Mouse (Mus musculus) splenic B cell, adult 2 months (primary cell): Measurements from ENCODE around the gene Art4.

ENCODE experiments used
- DNase-seq: peaks from one replicate; pipeline ENCODE4 v3.0.0-alpha.2; 2011; ENCODE audit warnings: low read depth, low spot score
- H3K27me3 ChIP-seq: 2 replicates; pipeline ENCODE4 v1.6.1; 2012; ENCODE audit warnings: mild to moderate bottlenecking, low read length, moderate library complexity, mixed read lengths; ENCODE audit not compliant: control insufficient read depth, poor library complexity, insufficient read depth, severe bottlenecking
- H3K36me3 ChIP-seq: 2 replicates; pipeline ENCODE4 v1.6.1; 2012; ENCODE audit warnings: mild to moderate bottlenecking, low read length, moderate library complexity, mixed read lengths; ENCODE audit not compliant: control insufficient read depth, poor library complexity, insufficient read depth, severe bottlenecking

The Art4 gene

DNA sequence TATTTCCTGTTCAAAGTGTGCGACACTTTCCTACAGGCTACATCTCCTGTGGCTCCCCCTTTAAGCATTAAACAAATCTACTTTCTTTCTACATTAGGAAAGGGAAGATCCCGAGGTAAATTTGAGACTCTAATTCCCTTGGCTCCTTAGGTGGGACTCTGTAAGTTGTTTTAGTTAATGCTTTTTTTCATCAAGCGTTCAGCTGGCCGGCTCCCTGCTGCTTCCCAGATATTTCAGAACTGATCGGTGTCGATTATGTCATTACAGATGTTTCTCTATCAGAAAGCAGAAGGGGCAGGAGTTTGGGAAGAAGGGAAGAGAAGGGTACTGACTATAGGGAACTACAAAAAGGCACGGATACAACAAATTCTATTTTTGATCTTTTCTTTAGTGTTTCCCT is 30.4 kb downstream of the Art4 start:
- H3K36me3 ChIP-seq: peaks cover 9% of the 10 kb centered on the region
- DNase-seq: no peak
- no peaks in the 10 kb centered on the region for H3K27me3 ChIP-seq

DNA sequence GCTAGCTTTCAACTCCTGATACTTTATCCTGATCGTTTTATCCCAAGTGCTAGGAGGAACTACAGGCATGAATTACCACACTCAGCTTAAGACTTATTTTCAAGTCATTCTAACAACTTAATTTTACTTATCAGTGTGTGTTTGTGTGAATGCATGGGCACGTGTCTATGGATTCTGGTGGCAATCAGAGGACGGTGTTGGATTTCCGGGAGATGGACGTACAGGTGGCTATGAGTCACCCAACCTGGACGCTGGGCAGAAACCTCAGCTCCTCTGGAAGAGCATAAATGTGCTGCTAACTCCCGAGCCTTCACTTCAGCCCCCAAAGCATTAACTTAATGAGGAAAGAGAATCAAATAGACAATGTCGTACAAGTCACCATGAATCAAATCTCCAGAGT is 32.5 kb downstream of the Art4 start:
- Histone ChIP-seq H3K36me3 (peaks cover 11% of the 10 kb centered on the region), H3K27me3 (no peaks in the 10 kb centered on the region)
- DNase-seq: no peak

DNA sequence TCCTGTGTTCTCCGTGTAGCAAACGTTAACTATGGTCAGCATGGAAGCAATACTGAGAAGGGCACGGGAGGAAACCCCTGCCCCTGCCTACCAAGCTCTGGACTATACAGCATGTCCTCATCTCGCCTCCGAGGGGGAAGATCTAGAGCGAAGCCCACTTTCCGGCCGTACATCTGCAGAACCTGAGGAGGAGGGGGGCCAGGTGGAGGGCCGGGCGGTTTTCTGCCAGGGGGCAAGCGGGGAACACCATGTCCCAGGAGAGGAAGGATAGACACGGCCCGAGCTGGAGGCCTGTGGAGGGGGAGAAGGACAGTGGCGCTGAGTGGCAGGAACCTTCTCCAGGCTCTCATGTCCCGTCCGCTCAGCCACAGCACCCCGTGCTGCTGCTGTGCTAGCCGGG is 36.4 kb downstream of the Art4 start:
- Histone ChIP-seq H3K27me3 (no peaks in the 10 kb centered on the region), H3K36me3 (peaks cover 23% of the 10 kb centered on the region)
- DNase-seq: no peak

DNA sequence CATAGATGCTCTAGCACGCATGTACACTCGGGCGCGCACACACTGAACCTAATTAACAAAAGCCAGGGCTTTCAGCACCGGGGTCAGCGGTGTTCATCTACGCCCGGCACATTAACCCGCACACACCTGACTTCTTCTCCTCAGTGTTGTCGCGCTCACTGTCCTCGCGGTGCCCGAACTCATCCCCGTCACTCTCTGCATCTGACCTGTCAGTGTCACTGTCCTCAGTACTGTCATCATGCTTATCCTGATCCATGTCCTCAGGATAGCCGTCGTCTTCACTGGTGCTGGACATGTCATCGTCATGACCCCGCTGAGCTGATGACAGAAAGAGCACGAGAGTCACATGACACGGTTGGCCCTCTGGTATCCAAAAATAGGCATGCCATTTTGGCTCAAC is 37.2 kb downstream of the Art4 start:
- Histone ChIP-seq H3K27me3 (no peaks in the 10 kb centered on the region), H3K36me3 (peaks cover 23% of the 10 kb centered on the region)
- DNase-seq: no peak

DNA sequence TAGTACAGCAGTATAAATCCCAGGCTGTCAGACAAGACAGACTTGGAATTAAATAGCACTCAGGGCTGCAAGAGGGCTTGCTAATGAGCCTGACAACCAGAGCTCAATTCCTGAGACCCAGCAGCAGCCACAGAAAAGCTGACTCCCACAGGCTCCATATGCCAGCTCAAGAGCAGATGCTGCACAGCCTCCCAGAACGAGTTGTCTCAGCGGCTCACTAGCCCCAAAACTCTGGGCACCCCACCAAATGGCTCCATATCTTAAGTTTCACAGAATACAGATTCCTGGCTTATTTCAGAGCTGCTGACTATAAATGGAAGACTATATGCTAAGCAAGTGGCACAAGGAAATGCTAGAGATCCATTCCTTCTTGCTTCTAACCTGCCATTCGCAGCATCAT is 40.0 kb downstream of the Art4 start:
- peaks cover 19% of the 10 kb centered on the region for H3K36me3 ChIP-seq
- DNase-seq: no peak
- H3K27me3 ChIP-seq: no peaks in the 10 kb centered on the region

DNA sequence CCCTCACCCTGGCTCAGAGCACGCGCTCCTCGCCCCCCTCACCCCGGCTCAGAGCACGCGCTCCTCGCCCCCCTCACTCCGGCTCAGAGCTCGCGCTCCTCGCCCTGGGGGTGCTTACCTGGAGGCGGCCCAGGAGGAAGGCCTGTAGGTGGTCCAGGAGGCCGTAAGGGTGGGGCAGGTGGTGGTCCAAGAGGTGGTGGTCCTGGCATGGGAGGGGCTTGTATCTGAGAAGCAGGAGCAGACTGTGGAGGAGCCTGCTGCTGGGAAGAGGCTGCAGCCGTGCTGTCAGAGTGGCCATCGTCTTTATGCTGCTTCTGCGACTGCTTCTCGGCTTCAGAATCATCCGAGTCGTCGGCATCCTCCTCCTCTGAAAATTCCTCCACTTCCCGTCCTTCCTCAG is 40.7 kb downstream of the Art4 start:
- Histone ChIP-seq H3K36me3 (peaks cover 17% of the 10 kb centered on the region), H3K27me3 (no peaks in the 10 kb centered on the region)
- DNase-seq: no peak

DNA sequence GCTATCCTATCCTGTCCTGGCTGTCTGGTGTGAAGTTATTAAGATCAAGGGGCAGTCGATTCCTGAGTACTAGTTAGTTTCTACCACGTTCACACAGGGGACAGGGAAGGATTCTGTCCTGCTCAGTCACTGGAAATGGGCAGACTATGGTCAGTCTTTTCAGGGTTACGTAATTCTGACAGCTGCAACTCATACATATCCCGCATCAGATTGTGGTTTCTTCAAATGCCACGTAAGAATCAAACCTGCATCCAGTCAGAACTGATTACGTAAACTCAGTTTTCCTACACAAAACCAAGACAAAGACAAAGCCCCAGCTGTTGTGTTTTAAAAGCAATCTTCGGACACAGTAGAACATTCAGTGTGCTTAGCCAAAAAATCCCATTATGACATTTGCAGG is 42.2 kb downstream of the Art4 start:
- DNase-seq: no peak
- Histone ChIP-seq H3K36me3 (peaks cover 15% of the 10 kb centered on the region), H3K27me3 (no peaks in the 10 kb centered on the region)

DNA sequence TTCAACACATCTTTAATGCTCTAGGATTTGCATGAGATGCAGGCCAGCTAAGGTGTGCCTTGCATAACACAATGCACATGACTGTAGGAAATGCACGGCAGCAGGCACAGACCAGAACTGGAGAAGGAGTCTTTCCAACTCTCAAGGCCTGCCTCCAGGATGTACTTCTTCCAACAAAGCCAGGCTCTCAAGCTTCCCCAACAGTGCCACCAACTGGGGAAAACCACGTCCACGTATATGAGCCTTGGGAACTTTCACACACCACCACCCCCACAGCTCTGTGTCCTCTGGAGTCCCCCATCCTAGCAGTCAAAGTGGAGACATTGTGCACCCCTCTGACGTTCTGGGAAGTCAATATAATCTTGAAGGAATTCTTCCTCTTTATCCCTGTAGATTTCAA is 44.4 kb downstream of the Art4 start:
- Histone ChIP-seq H3K27me3 (no peaks in the 10 kb centered on the region), H3K36me3 (peaks cover 12% of the 10 kb centered on the region)
- no peak for DNase-seq

DNA sequence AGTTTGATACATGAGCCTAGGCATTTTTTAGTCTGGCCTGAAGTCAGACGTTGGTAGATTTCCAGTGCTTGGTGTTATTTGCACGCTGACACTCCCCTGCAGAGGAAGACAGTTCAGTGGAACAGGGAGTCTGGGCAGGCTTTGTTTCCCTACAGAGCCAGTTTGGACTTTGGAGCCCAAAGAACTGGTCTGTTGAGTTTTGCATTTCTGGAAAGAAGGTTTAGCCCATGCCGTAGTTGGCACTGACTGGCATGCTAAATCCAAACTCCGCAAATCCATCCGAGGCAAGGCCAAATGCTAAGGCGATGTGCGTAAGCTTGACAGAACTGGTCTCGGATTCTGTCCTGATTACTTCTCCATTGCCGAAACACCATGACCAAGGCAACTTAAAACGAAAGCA is 46.3 kb downstream of the Art4 start:
- H3K27me3 ChIP-seq: no peaks in the 10 kb centered on the region
- peaks cover 3% of the 10 kb centered on the region for H3K36me3 ChIP-seq
- DNase-seq: no peak

DNA sequence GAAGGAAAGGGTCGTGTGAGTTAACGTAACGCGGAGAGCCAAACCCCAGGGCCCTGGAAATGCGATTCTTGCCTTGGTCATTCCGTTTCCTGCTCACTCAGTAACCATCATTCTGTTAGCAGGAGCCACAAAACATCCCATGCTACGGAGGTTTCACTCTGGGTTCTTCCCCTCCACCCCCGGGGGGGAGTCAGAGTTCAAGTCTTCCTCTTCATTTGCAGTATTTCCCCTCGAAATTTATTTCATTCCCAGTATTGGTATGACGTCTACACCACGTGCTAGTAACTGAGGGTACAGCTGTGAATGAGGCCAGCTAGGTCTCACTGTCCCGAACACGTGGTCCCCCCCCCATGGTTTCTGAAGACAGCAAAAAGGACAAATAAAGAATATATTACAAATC is 47.9 kb downstream of the Art4 start:
- Histone ChIP-seq H3K27me3 (no peaks in the 10 kb centered on the region), H3K36me3 (peaks cover 2% of the 10 kb centered on the region)
- no peak for DNase-seq

DNA sequence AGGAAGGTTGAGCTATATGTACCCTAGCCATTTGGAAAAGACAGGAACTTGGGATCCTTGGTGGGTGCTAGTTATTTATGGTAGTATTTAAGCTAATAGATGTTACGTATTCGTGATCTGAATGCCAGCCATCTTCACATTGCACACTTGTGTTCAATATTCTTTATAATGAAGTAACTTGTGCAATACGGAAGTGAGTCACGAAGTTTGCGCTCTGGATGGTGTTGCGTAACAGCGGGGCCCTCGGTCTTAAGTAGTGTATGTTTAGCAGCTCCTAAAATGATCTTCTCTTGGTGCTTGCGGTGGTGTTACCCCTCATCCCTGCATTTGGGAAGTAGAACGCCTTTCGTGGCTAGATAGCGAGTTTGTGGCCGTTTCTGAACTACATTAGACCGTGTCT is 48.5 kb downstream of the Art4 start:
- Histone ChIP-seq H3K27me3 (no peaks in the 10 kb centered on the region), H3K36me3 (no peaks in the 10 kb centered on the region; the same call in 1 of the 2 replicates)
- DNase-seq: peak; percentile 69

DNA sequence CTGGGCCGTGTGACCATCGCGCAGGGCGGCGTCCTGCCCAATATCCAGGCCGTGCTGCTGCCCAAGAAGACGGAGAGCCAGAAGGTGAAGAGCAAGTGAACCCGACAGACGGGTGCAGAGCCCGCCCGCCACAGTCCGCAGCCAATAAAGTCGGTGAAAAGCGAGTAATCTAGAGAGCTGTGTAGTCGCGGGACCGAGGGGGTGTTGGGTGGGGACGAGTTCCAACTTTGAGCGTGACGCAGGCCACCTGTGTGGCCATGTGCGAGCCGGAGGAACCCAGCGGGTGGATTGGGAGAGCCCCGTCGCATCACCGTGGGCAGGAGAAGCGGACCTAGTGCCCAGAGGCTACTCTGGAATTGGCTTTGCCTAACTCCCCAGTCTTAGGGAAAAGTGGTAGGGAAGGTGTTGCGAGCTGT is 48.9 kb downstream of the Art4 start:
- Histone ChIP-seq H3K27me3 (no peaks in the 10 kb centered on the region), H3K36me3 (no peaks in the 10 kb centered on the region; the same call in 1 of the 2 replicates)
- peak; percentile 55 for DNase-seq

DNA sequence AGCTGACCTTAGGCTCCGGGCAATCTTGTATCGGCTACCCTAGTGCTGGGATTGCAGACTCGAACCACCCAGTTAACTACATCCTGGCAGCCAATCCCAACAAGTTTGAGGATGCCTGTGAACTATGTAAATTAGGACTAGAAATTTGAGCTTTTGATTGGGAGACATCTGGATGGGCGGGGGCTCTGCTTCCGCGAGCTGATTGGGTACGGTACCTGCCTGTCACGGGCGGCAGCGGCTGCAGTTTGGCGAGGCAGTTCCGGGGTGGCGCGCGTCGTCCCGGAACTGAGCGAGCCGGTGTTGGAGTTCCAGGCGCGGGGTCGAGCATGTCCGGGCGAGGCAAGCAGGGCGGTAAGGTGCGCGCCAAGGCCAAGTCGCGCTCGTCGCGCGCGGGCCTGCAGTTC is 49.5 kb downstream of the Art4 start, which contains the start of gene H2afj:
TSS of gene H2afj (plus strand) at position 231 of the 404 bp plus-strand sequence.
- H3K36me3 ChIP-seq: no peaks in the 10 kb centered on the region; the same call in 1 of the 2 replicates
- DNase-seq: peak; percentile 98
- H3K27me3 ChIP-seq: no peaks in the 10 kb centered on the region

DNA sequence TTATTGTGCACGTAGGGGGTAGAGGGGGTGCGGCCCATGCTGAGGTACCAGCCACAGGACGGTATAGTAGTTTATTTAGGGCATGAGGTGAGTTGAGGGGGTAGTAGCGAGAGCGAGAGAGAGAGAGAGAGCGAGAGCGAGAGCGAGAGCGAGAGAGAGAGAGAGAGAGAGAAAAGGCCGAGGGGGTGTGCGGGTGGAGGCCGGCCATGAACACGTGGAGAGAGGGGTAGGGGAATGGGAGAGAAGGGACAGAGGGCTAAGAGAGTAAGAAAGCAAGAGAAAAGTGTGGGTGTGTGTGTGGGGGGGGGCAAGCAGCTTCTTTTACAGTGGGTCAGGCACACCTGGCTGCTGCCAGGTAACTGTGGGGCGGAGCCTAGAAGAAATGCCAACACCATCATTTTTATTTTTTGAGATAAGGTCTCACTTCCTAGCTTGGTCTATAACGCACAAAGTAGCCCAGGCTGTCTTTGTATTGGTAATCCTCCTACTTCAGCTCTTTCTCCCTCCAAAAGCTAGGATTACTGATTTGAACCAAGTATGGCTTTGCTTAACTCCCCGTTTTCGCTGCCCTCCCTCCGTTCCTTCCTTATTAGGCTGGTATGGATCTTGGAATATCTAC is 50.0 kb downstream of the Art4 start:
- H3K36me3 ChIP-seq: no peaks in the 10 kb centered on the region
- no peak for DNase-seq

DNA sequence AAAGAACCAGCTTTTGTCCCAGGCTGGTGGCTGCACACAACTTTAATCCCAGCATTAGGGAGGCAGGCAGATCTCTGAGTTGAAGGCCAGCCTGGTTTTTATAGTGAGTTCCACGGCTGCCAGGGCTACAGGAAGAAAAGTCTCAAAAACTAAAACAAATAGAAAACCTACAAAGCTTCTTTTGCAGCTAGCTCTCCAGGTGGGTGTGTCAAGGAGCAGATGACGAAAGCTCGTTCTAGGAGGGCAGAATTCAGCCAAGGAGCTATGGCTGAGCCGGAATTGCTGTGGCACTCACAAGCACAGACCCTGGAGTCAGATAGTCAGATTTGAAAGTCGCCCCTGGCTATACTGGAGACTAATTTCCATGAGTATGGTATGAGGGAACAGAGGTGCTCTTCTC is 50.7 kb downstream of the Art4 start:
- no peak for DNase-seq
- Histone ChIP-seq H3K36me3 (no peaks in the 10 kb centered on the region), H3K27me3 (no peaks in the 10 kb centered on the region)

More for the DNA sequence above, 50.0 kb downstream of the Art4 start:
- no peaks in the 10 kb centered on the region for H3K27me3 ChIP-seq

DNA sequence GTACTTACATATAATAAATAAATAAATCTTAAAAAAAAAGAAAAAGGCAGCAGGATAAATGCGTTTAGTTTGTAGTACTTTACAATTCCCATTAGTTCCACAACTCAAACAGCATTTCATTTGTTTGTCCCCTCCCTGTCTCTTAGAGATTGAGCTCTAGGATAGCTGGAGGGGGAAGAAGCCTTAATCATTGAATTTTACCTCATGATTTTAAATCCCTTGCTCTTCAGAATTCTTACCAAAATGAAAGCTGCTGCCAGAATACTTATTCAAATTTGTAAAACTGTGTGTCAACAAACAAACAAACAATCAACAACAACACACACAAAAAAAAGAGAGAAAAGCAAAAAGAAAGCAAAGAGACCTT is 52.1 kb downstream of the Art4 start:
- DNase-seq: no peak
- Histone ChIP-seq H3K27me3 (no peaks in the 10 kb centered on the region), H3K36me3 (no peaks in the 10 kb centered on the region)
